Mouse (Mus musculus) stomach, embryonic 16.5 days (tissue): ENCODE measurements around the gene Degs1. TPM values are rescaled to one million over a fixed set of nuclear protein-coding genes. Genes with fewer than 3 reads are reported as not detected.

Experiments used
- ATAC-seq: fragments of 200-750 bp; cut with Nextera tagmentation; 2 replicates; pipeline ENCODE4 v1.8.0; 2017; ENCODE audit warnings: moderate number of reproducible peaks, moderate TSS enrichment; ENCODE audit not compliant: insufficient read depth, low FRiP score
- H3K27ac ChIP-seq: fragments of 300-500 bp; sonication (generic); 2 replicates; pipeline ENCODE4 v1.5.1; 2014; ENCODE audit warnings: low read length
- H3K27me3 ChIP-seq: fragments of 300-500 bp; sonication (generic); 2 replicates; pipeline ENCODE4 v1.6.1; 2014; ENCODE audit warnings: low read length, control low read depth, mixed read lengths; ENCODE audit not compliant: control insufficient read depth, insufficient read depth
- H3K36me3 ChIP-seq: fragments of 300-500 bp; sonication (generic); 2 replicates; pipeline ENCODE4 v1.6.1; 2014; ENCODE audit warnings: low read length; ENCODE audit not compliant: control insufficient read depth, insufficient read depth
- H3K4me1 ChIP-seq: fragments of 300-500 bp; sonication (generic); 2 replicates; pipeline ENCODE4 v1.6.1; 2014; ENCODE audit warnings: low read length, control low read depth, mixed read lengths; ENCODE audit not compliant: control insufficient read depth, insufficient read depth
- H3K4me2 ChIP-seq: fragments of 300-500 bp; sonication (generic); 2 replicates; pipeline ENCODE4 v1.6.1; 2014; ENCODE audit warnings: low read depth, low read length, mixed read lengths
- H3K4me3 ChIP-seq: fragments of 300-500 bp; sonication (generic); replicated peaks from 2 replicates; pipeline ENCODE4 v1.5.1; 2014; ENCODE audit warnings: mild to moderate bottlenecking, low read length
- H3K9ac ChIP-seq: fragments of 300-500 bp; sonication (generic); 2 replicates; pipeline ENCODE4 v1.6.1; 2014; ENCODE audit warnings: low read length
- H3K9me3 ChIP-seq: fragments of 300-500 bp; sonication (generic); replicated peaks from 2 replicates; pipeline ENCODE4 v1.6.1; 2016; ENCODE audit warnings: low read length, control low read depth; ENCODE audit not compliant: control insufficient read depth
- WGBS: fragments of 180-500 bp; shearing (Covaris S2); extraction: QIAGEN DNeasy Blood & Tissue Kit; methylation state at CpG from one replicate; pipeline ENCODE4 v1.1.7; 2014; 5-methylcytosine and 5-hydroxymethylcytosine counted together
- polyA plus RNA-seq: library from polyadenylated mRNA; unstranded; fragments of >200 nt; fragmentation: Nextera tagmentation; extraction: Ambion mirVana; gene quantifications from 2 replicates; pipeline ENCODE4 v1.2.1, GENCODE M21; 2015

Degs1 gene
- polyA plus RNA-seq, 1 experiment from 2014 or later: 146 TPM

DNA sequence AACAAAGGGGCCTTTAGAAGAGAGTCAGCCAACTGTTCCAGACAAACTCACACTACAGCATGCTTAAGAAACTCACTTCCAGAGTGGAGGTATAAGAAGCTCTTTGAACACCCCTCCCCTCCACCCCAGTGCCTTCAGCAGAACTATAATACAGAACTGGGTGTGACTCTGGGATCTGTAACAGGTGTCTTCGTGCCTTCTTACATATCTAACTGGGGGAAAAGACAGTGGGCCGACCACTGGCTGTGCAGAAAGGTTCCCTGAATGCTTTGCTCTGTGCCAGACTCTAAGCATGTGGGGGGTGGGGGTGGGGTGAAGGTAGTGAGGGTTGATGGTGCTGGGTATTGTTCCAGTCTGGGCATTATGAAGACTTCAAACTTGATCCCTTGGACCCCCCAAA lies 6.0 kb upstream of the Degs1 start:
- Histone ChIP-seq H3K27me3 (no peaks in the 10 kb centered on the region), H3K27ac (no peak overlapping the region), H3K4me1 (no peaks in the 10 kb centered on the region), H3K4me3 (no peak overlapping the region), H3K9ac (no peak overlapping the region), H3K36me3 (no peaks in the 10 kb centered on the region), H3K4me2 (no peak overlapping the region), H3K9me3 (no peaks in the 10 kb centered on the region)
- no peak for ATAC-seq
- 66% methylated on average over 2 of the region's 2 CpGs for WGBS

DNA sequence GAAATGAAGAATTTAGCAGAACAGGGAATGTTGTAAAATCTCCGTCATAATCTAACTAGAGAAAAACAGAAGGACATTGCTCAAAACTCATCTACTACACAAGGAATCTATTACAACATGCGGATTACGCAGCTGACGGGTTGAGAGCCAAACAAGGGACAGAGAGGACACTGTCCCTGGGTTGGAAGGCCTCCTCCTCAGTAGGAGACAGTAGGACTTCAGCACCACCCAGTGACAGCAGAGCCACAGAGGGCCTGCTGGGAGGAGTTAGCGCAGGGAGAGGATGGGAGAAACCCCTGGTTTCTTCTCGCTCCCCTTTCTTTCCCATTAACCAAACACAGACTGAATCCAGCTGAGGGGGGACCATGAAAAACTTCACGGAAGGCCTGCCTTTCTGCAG lies 5.2 kb upstream of the Degs1 start:
- no peak overlapping the region for H3K9ac ChIP-seq
- no peak overlapping the region for H3K27ac ChIP-seq
- 0 out of 2 replicates have a peak, but pooled peaks cover 6% of the 10 kb centered on the region for H3K4me1 ChIP-seq
- H3K27me3 ChIP-seq: no peaks in the 10 kb centered on the region
- no peaks in the 10 kb centered on the region for H3K36me3 ChIP-seq
- WGBS: 78% methylated on average over 7 of the region's 7 CpGs
- ATAC-seq: no peak
- no peak overlapping the region for H3K4me3 ChIP-seq
- no peaks in the 10 kb centered on the region for H3K9me3 ChIP-seq
- no peak overlapping the region for H3K4me2 ChIP-seq

DNA sequence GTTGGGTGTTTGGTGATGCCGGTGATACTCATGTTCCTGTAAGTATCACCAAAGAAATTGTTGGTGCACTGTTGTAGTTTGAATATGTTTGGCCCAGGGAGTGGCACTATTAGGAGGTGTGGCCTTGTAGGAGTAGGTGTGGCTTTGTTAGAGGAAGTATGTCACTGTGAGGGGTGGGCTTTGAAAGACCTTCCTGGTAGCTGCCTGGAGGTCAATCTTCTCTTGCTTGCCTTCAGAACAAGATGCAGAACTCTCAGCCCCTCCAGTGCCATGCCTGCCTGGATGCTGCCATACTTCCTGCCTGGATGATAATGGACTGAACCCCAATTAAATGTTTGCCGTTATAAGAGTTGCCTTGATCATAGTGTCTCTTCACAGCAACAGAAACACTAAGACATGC lies 2.2 kb upstream of the Degs1 start:
- ATAC-seq: no peak
- H3K9me3 ChIP-seq: no peaks in the 10 kb centered on the region
- peaks cover 20% of the 10 kb centered on the region for H3K4me1 ChIP-seq
- H3K27me3 ChIP-seq: no peaks in the 10 kb centered on the region
- WGBS: 86% methylated on average over 2 of the region's 2 CpGs
- no peak overlapping the region for H3K4me2 ChIP-seq
- H3K27ac ChIP-seq: no peak overlapping the region
- no peak overlapping the region for H3K4me3 ChIP-seq
- no peaks in the 10 kb centered on the region for H3K36me3 ChIP-seq
- H3K9ac ChIP-seq: no peak overlapping the region

DNA sequence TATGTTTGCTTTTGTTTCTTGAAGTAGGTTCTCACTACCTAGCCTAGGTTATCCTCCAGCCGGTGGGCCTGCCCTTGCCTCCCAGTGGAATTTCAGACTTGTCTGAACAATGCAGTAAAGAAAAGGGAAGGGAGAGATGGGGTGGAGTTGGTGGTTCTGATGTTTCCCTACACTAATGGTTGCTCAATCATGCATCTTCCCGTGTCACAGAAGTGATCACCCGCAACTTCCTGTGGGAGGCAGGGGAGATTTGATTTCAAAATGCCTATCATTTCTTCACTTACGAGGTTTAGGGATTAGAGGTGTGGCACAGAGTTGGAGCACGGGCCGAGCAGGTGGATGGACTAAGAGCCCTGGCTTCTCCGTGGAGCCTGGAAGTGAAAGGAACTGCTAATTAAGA lies 627 bp upstream of the Degs1 start:
- H3K9me3 ChIP-seq: no peaks in the 10 kb centered on the region
- H3K9ac ChIP-seq: 0 out of 2 replicates have a peak overlapping the region, but pooled peaks have one; percentile 95
- H3K4me1 ChIP-seq: peaks cover 20% of the 10 kb centered on the region
- no peaks in the 10 kb centered on the region for H3K27me3 ChIP-seq
- no peak for ATAC-seq
- H3K27ac ChIP-seq: peak overlapping the region; percentile 92
- H3K36me3 ChIP-seq: peaks cover under 1% of the 10 kb centered on the region; the same call in 1 of the 2 replicates
- H3K4me2 ChIP-seq: peak overlapping the region; percentile 81
- peak overlapping the region; percentile 91 for H3K4me3 ChIP-seq
- 38% methylated on average over 7 of the region's 7 CpGs for WGBS

DNA sequence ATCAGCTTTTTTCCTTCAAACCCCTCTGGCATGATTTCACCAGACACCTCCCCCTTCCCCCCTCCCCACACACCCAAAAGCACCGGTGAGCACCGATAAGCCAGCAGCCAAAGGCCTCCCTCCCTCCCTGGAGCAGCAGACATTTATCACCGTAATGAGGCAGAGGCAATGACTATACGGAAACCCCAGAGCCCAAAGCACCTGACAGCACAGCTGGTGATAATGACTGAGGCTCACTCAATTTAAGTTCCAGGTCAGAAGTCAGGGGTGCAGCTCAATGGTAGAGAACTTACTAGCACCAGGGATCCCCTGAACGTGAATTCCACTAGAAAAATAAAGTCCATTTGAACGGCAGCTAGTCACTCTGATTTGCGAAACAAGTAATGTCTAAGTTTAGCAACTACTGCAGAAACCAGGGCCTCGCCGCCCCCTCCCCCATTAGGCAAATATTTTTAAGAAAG lies 1.3 kb downstream of the Degs1 start:
- H3K9ac ChIP-seq: peak overlapping the region; percentile 58
- H3K4me3 ChIP-seq: peak overlapping the region; percentile 91
- peaks cover 11% of the 10 kb centered on the region; the same call in 1 of the 2 replicates for H3K36me3 ChIP-seq
- H3K27ac ChIP-seq: no peak overlapping the region
- H3K4me2 ChIP-seq: peak overlapping the region; percentile 81
- WGBS: 13% methylated on average over 8 of the region's 9 CpGs
- ATAC-seq: no peak
- H3K27me3 ChIP-seq: no peaks in the 10 kb centered on the region
- H3K9me3 ChIP-seq: no peaks in the 10 kb centered on the region
- peaks cover 20% of the 10 kb centered on the region for H3K4me1 ChIP-seq

DNA sequence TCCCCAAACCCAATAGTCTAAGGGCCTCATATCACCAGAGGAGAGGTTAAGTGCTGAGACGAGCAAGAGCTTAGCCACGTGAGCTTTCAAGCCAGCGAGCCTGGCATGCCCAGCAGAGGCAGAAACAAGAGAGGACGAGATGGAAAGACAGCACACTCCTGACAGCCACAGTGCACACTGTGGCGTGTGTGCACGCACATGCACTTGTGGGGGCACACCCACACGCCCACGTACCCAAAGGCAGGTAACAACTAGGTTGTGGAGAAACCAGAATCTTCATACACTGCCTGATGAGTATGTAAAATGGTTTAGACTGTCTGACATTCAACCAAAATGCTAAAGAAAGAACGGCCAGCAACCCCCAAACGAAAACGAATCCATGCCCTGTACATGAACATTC lies 2.0 kb downstream of the Degs1 start:
- Histone ChIP-seq H3K27me3 (no peaks in the 10 kb centered on the region), H3K4me2 (peak overlapping the region; percentile 81), H3K4me1 (peaks cover 20% of the 10 kb centered on the region), H3K9me3 (no peaks in the 10 kb centered on the region), H3K27ac (no peak overlapping the region), H3K36me3 (peaks cover 11% of the 10 kb centered on the region; the same call in 1 of the 2 replicates), H3K4me3 (peak overlapping the region; percentile 91), H3K9ac (peak overlapping the region; percentile 58; the same call in 1 of the 2 replicates)
- no peak for ATAC-seq
- WGBS: 53% methylated on average over 11 of the region's 11 CpGs

DNA sequence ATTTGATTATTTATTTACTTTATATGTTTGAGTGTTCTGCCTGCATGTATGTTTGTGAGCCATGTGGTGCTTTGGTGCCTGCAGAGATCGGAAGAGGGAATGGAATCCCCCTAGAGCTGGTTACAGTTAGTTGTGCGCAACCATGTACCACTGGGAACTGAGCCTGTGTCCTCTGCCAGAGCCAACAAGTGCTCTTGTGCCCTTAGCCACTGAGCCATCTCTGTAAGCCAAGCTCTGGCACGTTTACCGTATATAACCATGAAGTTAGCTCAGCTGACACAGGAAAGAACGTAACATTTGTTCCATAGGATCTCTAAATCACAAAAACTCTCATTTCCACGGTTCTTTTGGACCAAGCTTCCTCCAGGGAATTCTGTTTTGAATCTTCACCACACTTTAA lies 2.6 kb downstream of the Degs1 start:
- H3K4me2 ChIP-seq: peak overlapping the region; percentile 81; the same call in 1 of the 2 replicates
- H3K27ac ChIP-seq: no peak overlapping the region
- no peak for ATAC-seq
- H3K36me3 ChIP-seq: peaks cover 11% of the 10 kb centered on the region; the same call in 1 of the 2 replicates
- no peak overlapping the region for H3K9ac ChIP-seq
- 80% methylated on average over 6 of the region's 6 CpGs for WGBS
- no peak overlapping the region for H3K4me3 ChIP-seq
- H3K9me3 ChIP-seq: no peaks in the 10 kb centered on the region
- peaks cover 20% of the 10 kb centered on the region for H3K4me1 ChIP-seq
- no peaks in the 10 kb centered on the region for H3K27me3 ChIP-seq

DNA sequence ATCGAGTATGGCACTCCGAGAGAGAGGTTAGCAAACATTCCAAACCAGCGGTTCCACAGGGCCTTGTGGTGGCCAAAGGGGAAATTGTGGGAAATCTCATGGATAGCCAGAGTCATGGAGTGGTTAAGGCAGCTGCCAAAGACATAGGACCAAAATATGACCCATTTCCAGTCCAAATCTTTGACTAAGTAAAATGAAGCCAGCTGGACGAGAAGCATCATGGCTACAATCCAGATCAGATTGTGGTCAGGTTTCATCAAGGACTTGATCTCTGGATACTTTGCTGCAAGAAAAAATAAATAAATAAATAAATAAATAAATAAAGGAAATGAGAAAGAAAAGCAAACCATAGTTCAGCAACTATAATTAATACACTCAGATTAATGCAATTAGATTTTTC lies 3.2 kb downstream of the Degs1 start:
- ATAC-seq: no peak
- 90% methylated on average over 4 of the region's 4 CpGs for WGBS

DNA sequence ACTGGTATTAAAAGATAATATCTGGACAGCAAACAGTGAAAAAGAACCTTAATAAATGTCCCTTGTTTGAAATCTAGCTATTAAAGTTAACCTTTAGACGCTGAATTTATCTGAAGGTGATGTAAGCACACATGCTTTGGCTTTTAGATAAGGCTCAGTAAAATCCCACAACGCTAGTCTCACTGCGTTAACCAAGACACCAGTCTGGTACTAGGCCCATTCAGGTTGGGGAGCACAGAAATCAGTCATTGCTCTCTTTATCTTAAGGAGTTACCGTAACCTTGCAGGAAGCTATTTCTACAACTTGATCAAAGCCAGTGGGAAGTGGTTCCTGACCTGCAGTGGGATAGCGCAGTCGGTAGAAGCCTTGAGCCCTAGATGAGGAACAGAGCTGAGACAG lies 7.5 kb downstream of the Degs1 start:
- H3K36me3 ChIP-seq: peaks cover 11% of the 10 kb centered on the region; the same call in 1 of the 2 replicates

More for the DNA sequence above, 3.2 kb downstream of the Degs1 start:
- Histone ChIP-seq H3K9me3 (no peaks in the 10 kb centered on the region), H3K4me2 (no peak overlapping the region), H3K27ac (no peak overlapping the region), H3K4me1 (peaks cover 20% of the 10 kb centered on the region), H3K4me3 (no peak overlapping the region), H3K9ac (no peak overlapping the region), H3K27me3 (no peaks in the 10 kb centered on the region), H3K36me3 (peaks cover 11% of the 10 kb centered on the region; the same call in 1 of the 2 replicates)

More for the DNA sequence above, 7.5 kb downstream of the Degs1 start:
- Histone ChIP-seq H3K4me1 (peaks cover 2% of the 10 kb centered on the region; the same call in 1 of the 2 replicates), H3K27ac (no peak overlapping the region), H3K9ac (no peak overlapping the region), H3K4me3 (no peak overlapping the region), H3K4me2 (no peak overlapping the region), H3K9me3 (no peaks in the 10 kb centered on the region), H3K27me3 (no peaks in the 10 kb centered on the region)
- ATAC-seq: no peak
- 68% methylated on average over 6 of the region's 6 CpGs for WGBS
